Mouse (Mus musculus): ENCODE data around the gene Gab3. TPM values are rescaled to one million over a fixed set of nuclear protein-coding genes. Genes with fewer than 3 reads are reported as not detected.

Gab3 gene
- 0.81 and 1.5 TPM in 2 replicates for polyA plus RNA-seq (2014; fragmentation: Nextera tagmentation; extraction: Ambion mirVana)

GRCm38 (mm10) chrX:75084774-75085508 is at the start of gene Gab3:
TSS of gene Gab3 (minus strand) at chrX:75085458.
- Histone ChIP-seq H3K9ac (ENCODE audit: low read depth, low read length) (no peak within 1 kb of the TSS), H3K36me3 (ENCODE audit: control insufficient read depth, insufficient read depth, low read length) (no peaks in the 10 kb centered on the region), H3K4me3 (ENCODE audit: low read depth, low read length) (peak within 1 kb of the TSS; percentile 39), H3K27me3 (ENCODE audit: control insufficient read depth, insufficient read depth, low read length) (no peaks in the 10 kb centered on the region), H3K4me1 (replicated peaks; ENCODE audit: control insufficient read depth, insufficient read depth, low read length) (no peaks in the 10 kb centered on the region), H3K27ac (ENCODE audit: low read depth, low read length) (no peak within 1 kb of the TSS), H3K9me3 (ENCODE audit: control insufficient read depth, low read length) (no peaks in the 10 kb centered on the region), H3K4me2 (replicated peaks; ENCODE audit: low read depth, low read length) (peak within 1 kb of the TSS; percentile 36)
- WGBS = 19% methylated on average over 2 of the region's 17 CpGs
- ATAC-seq (ENCODE audit: low FRiP score) (peak; percentile 87), DNase-seq (ENCODE audit: low spot score) (peak; percentile 37)

GRCm38 (mm10) chrX:75130467-75131160 is 45.4 kb upstream of the Gab3 start, which contains the start of gene Mpp1:
TSS of gene Mpp1 (minus strand) at chrX:75131016.
- peak within 1 kb of the TSS; percentile 52 for H3K4me2 ChIP-seq (replicated peaks; ENCODE audit: low read depth, low read length)
- peak within 1 kb of the TSS; percentile 36 for H3K4me3 ChIP-seq (ENCODE audit: low read depth, low read length)
- H3K36me3 ChIP-seq (ENCODE audit: control insufficient read depth, insufficient read depth, low read length) = no peaks in the 10 kb centered on the region
- no peaks in the 10 kb centered on the region for H3K27me3 ChIP-seq (ENCODE audit: control insufficient read depth, insufficient read depth, low read length)
- DNase-seq (ENCODE audit: low spot score) (peak; percentile 82), ATAC-seq (ENCODE audit: low FRiP score) (peak; percentile 99)
- H3K9me3 ChIP-seq (ENCODE audit: control insufficient read depth, low read length) = no peaks in the 10 kb centered on the region
- 20% methylated on average over 31 of the region's 36 CpGs for WGBS
- peak within 1 kb of the TSS; percentile 47 for H3K9ac ChIP-seq (ENCODE audit: low read depth, low read length)
- H3K4me1 ChIP-seq (replicated peaks; ENCODE audit: control insufficient read depth, insufficient read depth, low read length) = no peaks in the 10 kb centered on the region
- no peak within 1 kb of the TSS for H3K27ac ChIP-seq (ENCODE audit: low read depth, low read length)

GRCm38 (mm10) chrX:75129474-75129873 is 44.2 kb upstream of the Gab3 start:
- H3K27me3 ChIP-seq (ENCODE audit: control insufficient read depth, insufficient read depth, low read length) = no peaks in the 10 kb centered on the region
- H3K9ac ChIP-seq (ENCODE audit: low read depth, low read length) = no peak overlapping the region
- H3K4me1 ChIP-seq (replicated peaks; ENCODE audit: control insufficient read depth, insufficient read depth, low read length) = no peaks in the 10 kb centered on the region
- ATAC-seq (ENCODE audit: low FRiP score) = no peak
- 79% methylated on average over 2 of the region's 2 CpGs for WGBS
- no peaks in the 10 kb centered on the region for H3K36me3 ChIP-seq (ENCODE audit: control insufficient read depth, insufficient read depth, low read length)
- no peak overlapping the region for H3K27ac ChIP-seq (ENCODE audit: low read depth, low read length)
- H3K4me3 ChIP-seq (ENCODE audit: low read depth, low read length) = no peak overlapping the region
- DNase-seq (ENCODE audit: low spot score) = no peak
- H3K4me2 ChIP-seq (replicated peaks; ENCODE audit: low read depth, low read length) = no peak overlapping the region
- H3K9me3 ChIP-seq (ENCODE audit: control insufficient read depth, low read length) = no peaks in the 10 kb centered on the region

GRCm38 (mm10) chrX:75128333-75128980 is 43.2 kb upstream of the Gab3 start:
- no peaks in the 10 kb centered on the region for H3K27me3 ChIP-seq (ENCODE audit: control insufficient read depth, insufficient read depth, low read length)
- no peaks in the 10 kb centered on the region for H3K36me3 ChIP-seq (ENCODE audit: control insufficient read depth, insufficient read depth, low read length)
- H3K4me1 ChIP-seq (replicated peaks; ENCODE audit: control insufficient read depth, insufficient read depth, low read length) = no peaks in the 10 kb centered on the region
- H3K9ac ChIP-seq (ENCODE audit: low read depth, low read length) = no peak overlapping the region
- ATAC-seq (ENCODE audit: low FRiP score) = no peak
- no peak for DNase-seq (ENCODE audit: low spot score)
- no peak overlapping the region for H3K27ac ChIP-seq (ENCODE audit: low read depth, low read length)
- H3K4me3 ChIP-seq (ENCODE audit: low read depth, low read length) = no peak overlapping the region
- H3K4me2 ChIP-seq (replicated peaks; ENCODE audit: low read depth, low read length) = no peak overlapping the region
- H3K9me3 ChIP-seq (ENCODE audit: control insufficient read depth, low read length) = no peaks in the 10 kb centered on the region

- H3K27ac ChIP-seq (ENCODE audit: low read depth, low read length) = no peak overlapping the region
- no peaks in the 10 kb centered on the region for H3K4me1 ChIP-seq (replicated peaks; ENCODE audit: control insufficient read depth, insufficient read depth, low read length)
- H3K9ac ChIP-seq (ENCODE audit: low read depth, low read length) = no peak overlapping the region
- no peaks in the 10 kb centered on the region for H3K9me3 ChIP-seq (ENCODE audit: control insufficient read depth, low read length)
- H3K36me3 ChIP-seq (ENCODE audit: control insufficient read depth, insufficient read depth, low read length) = no peaks in the 10 kb centered on the region
- DNase-seq (ENCODE audit: low spot score) = no peak
- H3K27me3 ChIP-seq (ENCODE audit: control insufficient read depth, insufficient read depth, low read length) = no peaks in the 10 kb centered on the region
- no peak for ATAC-seq (ENCODE audit: low FRiP score)
- H3K4me2 ChIP-seq (replicated peaks; ENCODE audit: low read depth, low read length) = no peak overlapping the region
- no peak overlapping the region for H3K4me3 ChIP-seq (ENCODE audit: low read depth, low read length)
Measured at GRCm38 (mm10) chrX:75126893-75127292, 41.6 kb upstream of the Gab3 start.

GRCm38 (mm10) chrX:75125606-75126005 is 40.3 kb upstream of the Gab3 start:
- Histone ChIP-seq H3K36me3 (ENCODE audit: control insufficient read depth, insufficient read depth, low read length) (no peaks in the 10 kb centered on the region), H3K4me3 (ENCODE audit: low read depth, low read length) (no peak overlapping the region), H3K27me3 (ENCODE audit: control insufficient read depth, insufficient read depth, low read length) (no peaks in the 10 kb centered on the region), H3K4me2 (replicated peaks; ENCODE audit: low read depth, low read length) (no peak overlapping the region), H3K27ac (ENCODE audit: low read depth, low read length) (no peak overlapping the region), H3K9me3 (ENCODE audit: control insufficient read depth, low read length) (no peaks in the 10 kb centered on the region), H3K9ac (ENCODE audit: low read depth, low read length) (no peak overlapping the region), H3K4me1 (replicated peaks; ENCODE audit: control insufficient read depth, insufficient read depth, low read length) (no peaks in the 10 kb centered on the region)
- ATAC-seq (ENCODE audit: low FRiP score) = no peak
- 91% methylated on average over 3 of the region's 3 CpGs for WGBS
- DNase-seq (ENCODE audit: low spot score) = no peak

- no peaks in the 10 kb centered on the region for H3K4me1 ChIP-seq (replicated peaks; ENCODE audit: control insufficient read depth, insufficient read depth, low read length)
- H3K27me3 ChIP-seq (ENCODE audit: control insufficient read depth, insufficient read depth, low read length) = no peaks in the 10 kb centered on the region
- H3K27ac ChIP-seq (ENCODE audit: low read depth, low read length) = no peak overlapping the region
- DNase-seq (ENCODE audit: low spot score) (no peak), ATAC-seq (ENCODE audit: low FRiP score) (no peak)
- no peak overlapping the region for H3K4me3 ChIP-seq (ENCODE audit: low read depth, low read length)
- no peaks in the 10 kb centered on the region for H3K9me3 ChIP-seq (ENCODE audit: control insufficient read depth, low read length)
- no peak overlapping the region for H3K4me2 ChIP-seq (replicated peaks; ENCODE audit: low read depth, low read length)
- no peak overlapping the region for H3K9ac ChIP-seq (ENCODE audit: low read depth, low read length)
- no peaks in the 10 kb centered on the region for H3K36me3 ChIP-seq (ENCODE audit: control insufficient read depth, insufficient read depth, low read length)
Measured at GRCm38 (mm10) chrX:75115550-75115949, 30.3 kb upstream of the Gab3 start.

GRCm38 (mm10) chrX:75102293-75102692 is 17.0 kb upstream of the Gab3 start:
- DNase-seq (ENCODE audit: low spot score) = no peak
- WGBS = 93% methylated on average over 6 of the region's 6 CpGs
- Histone ChIP-seq H3K4me2 (replicated peaks; ENCODE audit: low read depth, low read length) (no peak overlapping the region), H3K27ac (ENCODE audit: low read depth, low read length) (no peak overlapping the region), H3K27me3 (ENCODE audit: control insufficient read depth, insufficient read depth, low read length) (no peaks in the 10 kb centered on the region), H3K9ac (ENCODE audit: low read depth, low read length) (no peak overlapping the region), H3K4me1 (replicated peaks; ENCODE audit: control insufficient read depth, insufficient read depth, low read length) (no peaks in the 10 kb centered on the region), H3K9me3 (ENCODE audit: control insufficient read depth, low read length) (no peaks in the 10 kb centered on the region), H3K36me3 (ENCODE audit: control insufficient read depth, insufficient read depth, low read length) (no peaks in the 10 kb centered on the region), H3K4me3 (ENCODE audit: low read depth, low read length) (no peak overlapping the region)
- no peak for ATAC-seq (ENCODE audit: low FRiP score)
